Mouse (Mus musculus): ENCODE data around the gene Ikzf3.

The Ikzf3 gene

GRCm38 (mm10) chr11:98472696-98473095 is 73.1 kb downstream of the Ikzf3 start:
- no peak for DNase-seq

- DNase-seq: no peak
These were observed 75.0 kb downstream of the Ikzf3 start for GRCm38 (mm10) chr11:98470795-98471194.

- DNase-seq: no peak
These were observed 75.8 kb downstream of the Ikzf3 start for GRCm38 (mm10) chr11:98469761-98470714.

- no peak for DNase-seq
These were observed 81.3 kb downstream of the Ikzf3 start for GRCm38 (mm10) chr11:98464516-98464915.

- no peak for DNase-seq
These were observed 81.9 kb downstream of the Ikzf3 start for GRCm38 (mm10) chr11:98463911-98464310.

- DNase-seq: no peak
These were observed 83.6 kb downstream of the Ikzf3 start for GRCm38 (mm10) chr11:98462255-98462654.

GRCm38 (mm10) chr11:98461109-98461720 is 84.6 kb downstream of the Ikzf3 start:
- DNase-seq: no peak

- no peak for DNase-seq
These were observed 86.0 kb downstream of the Ikzf3 start for GRCm38 (mm10) chr11:98459860-98460259.

- DNase-seq: no peak
These were observed 86.6 kb downstream of the Ikzf3 start for GRCm38 (mm10) chr11:98459071-98459741.

- DNase-seq: no peak
These were observed 87.5 kb downstream of the Ikzf3 start for GRCm38 (mm10) chr11:98458121-98458990.

GRCm38 (mm10) chr11:98457367-98458120 is 88.3 kb downstream of the Ikzf3 start:
- peak; percentile 87 for DNase-seq

- no peak for DNase-seq
These were observed 88.9 kb downstream of the Ikzf3 start for GRCm38 (mm10) chr11:98456945-98457344.

GRCm38 (mm10) chr11:98456545-98456944 is 89.3 kb downstream of the Ikzf3 start:
- no peak for DNase-seq

- no peak for DNase-seq
These were observed 90.3 kb downstream of the Ikzf3 start for GRCm38 (mm10) chr11:98455484-98455883.

- peak; percentile 82 for DNase-seq
These were observed 95.7 kb downstream of the Ikzf3 start for GRCm38 (mm10) chr11:98449921-98450771.

GRCm38 (mm10) chr11:98449419-98449818 is 96.4 kb downstream of the Ikzf3 start:
- peak; percentile 47 for DNase-seq

GRCm38 (mm10) chr11:98448191-98448790 is 97.5 kb downstream of the Ikzf3 start:
- DNase-seq: peak; percentile 84

- no peak for DNase-seq
These were observed 98.4 kb downstream of the Ikzf3 start for GRCm38 (mm10) chr11:98447475-98447834.

- peak; percentile 93 for DNase-seq
These were observed 99.0 kb downstream of the Ikzf3 start for GRCm38 (mm10) chr11:98446562-98447474.

Data from kidney, adult 11 months (tissue).